Mouse (Mus musculus) R1 (cell line): Measurements from ENCODE around the gene Snapin.

Source experiments
- DNase-seq: peaks from one replicate; pipeline ENCODE4 v3.0.0-alpha.2; 2018; ENCODE audit warnings: low read depth, low spot score

Gene Snapin

GRCm38 (mm10) chr3:90505216-90505615 is 14.4 kb upstream of the Snapin start:
- no peak for DNase-seq

- DNase-seq = no peak
These were observed 12.6 kb upstream of the Snapin start for GRCm38 (mm10) chr3:90503444-90503843.

GRCm38 (mm10) chr3:90497597-90497996 is 6.8 kb upstream of the Snapin start:
- DNase-seq = no peak

GRCm38 (mm10) chr3:90495850-90496525 is 5.2 kb upstream of the Snapin start:
- no peak for DNase-seq

- peak; percentile 26 for DNase-seq
These were observed 3.2 kb upstream of the Snapin start for GRCm38 (mm10) chr3:90493831-90494540.

GRCm38 (mm10) chr3:90491350-90491749 is 517 bp upstream of the Snapin start:
- DNase-seq = peak; percentile 79

GRCm38 (mm10) chr3:90488576-90488975 is 2.3 kb downstream of the Snapin start:
- no peak for DNase-seq

- no peak for DNase-seq
These were observed 3.8 kb downstream of the Snapin start for GRCm38 (mm10) chr3:90486998-90487397.

GRCm38 (mm10) chr3:90475831-90476611 is 14.8 kb downstream of the Snapin start, which contains the start of gene Ilf2:
Gene Ilf2 (plus strand): TSS chr3:90476126.
- DNase-seq = peak; percentile 99

- DNase-seq = no peak
These were observed 15.5 kb downstream of the Snapin start for GRCm38 (mm10) chr3:90475151-90475830.

GRCm38 (mm10) chr3:90472213-90472612 is 18.6 kb downstream of the Snapin start:
- DNase-seq = peak; percentile 82

- DNase-seq = no peak
These were observed 23.1 kb downstream of the Snapin start for GRCm38 (mm10) chr3:90467618-90468300.

- peak; percentile 90 for DNase-seq
These were observed 24.5 kb downstream of the Snapin start for GRCm38 (mm10) chr3:90466311-90466766.

GRCm38 (mm10) chr3:90465686-90466310 is 25.0 kb downstream of the Snapin start, which contains the start of gene Npr1:
Gene Npr1 (minus strand): TSS chr3:90465866.
- peak; percentile 73 for DNase-seq

- no peak for DNase-seq
These were observed 25.6 kb downstream of the Snapin start for GRCm38 (mm10) chr3:90465081-90465685.

- DNase-seq = peak; percentile 69
These were observed 26.2 kb downstream of the Snapin start for GRCm38 (mm10) chr3:90464552-90465080.

- no peak for DNase-seq
These were observed 28.3 kb downstream of the Snapin start for GRCm38 (mm10) chr3:90462579-90462978.

- no peak for DNase-seq
These were observed 28.9 kb downstream of the Snapin start for GRCm38 (mm10) chr3:90461935-90462334.

GRCm38 (mm10) chr3:90460315-90460714 is 30.5 kb downstream of the Snapin start:
- no peak for DNase-seq

GRCm38 (mm10) chr3:90459727-90460126 is 31.1 kb downstream of the Snapin start:
- DNase-seq = no peak
